Mouse (Mus musculus): ENCODE data around the gene Olfr531. TPM values are rescaled to one million over a fixed set of nuclear protein-coding genes. Genes with fewer than 3 reads are reported as not detected.

Gene Olfr531
- polyA plus RNA-seq (2016; fragmentation: Nextera tagmentation; extraction: Ambion mirVana): not detected in 2 replicates

DNA sequence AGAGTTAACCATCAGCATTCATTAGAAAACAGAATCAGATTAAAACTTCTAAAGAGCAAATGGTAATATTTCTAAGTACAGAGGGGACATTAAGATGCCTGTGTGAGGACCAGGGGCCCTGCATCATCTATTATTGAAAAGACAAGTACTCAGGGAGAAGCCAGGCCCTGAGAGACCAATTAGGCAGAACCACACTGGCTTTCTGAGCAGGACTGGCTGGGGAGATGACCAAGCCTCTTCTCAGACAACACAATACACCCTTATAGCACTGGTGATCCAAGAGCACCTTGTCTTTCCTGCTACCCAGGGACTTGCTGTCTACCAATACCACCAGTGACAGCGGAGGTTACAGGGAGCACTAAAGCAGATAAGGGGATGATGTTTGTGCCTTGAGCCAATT is at the start of gene Olfr531:
Olfr531 (minus strand) TSS at position 101 of the 400 bp plus-strand sequence.
- WGBS: 89% methylated on average over 1 of the region's 1 CpGs
- no peak within 1 kb of the TSS for H3K4me3 ChIP-seq
- no peak within 1 kb of the TSS for H3K9ac ChIP-seq
- H3K27ac ChIP-seq: no peak within 1 kb of the TSS
- H3K9me3 ChIP-seq: no peaks in the 10 kb centered on the region
- no peak within 1 kb of the TSS for H3K4me2 ChIP-seq (replicated peaks)
- no peak for ATAC-seq (ENCODE audit: insufficient number of reproducible peaks, insufficient read depth, low FRiP score, low TSS enrichment)
- H3K36me3 ChIP-seq: no peaks in the 10 kb centered on the region
- no peaks in the 10 kb centered on the region for H3K4me1 ChIP-seq
- H3K27me3 ChIP-seq: no peaks in the 10 kb centered on the region

DNA sequence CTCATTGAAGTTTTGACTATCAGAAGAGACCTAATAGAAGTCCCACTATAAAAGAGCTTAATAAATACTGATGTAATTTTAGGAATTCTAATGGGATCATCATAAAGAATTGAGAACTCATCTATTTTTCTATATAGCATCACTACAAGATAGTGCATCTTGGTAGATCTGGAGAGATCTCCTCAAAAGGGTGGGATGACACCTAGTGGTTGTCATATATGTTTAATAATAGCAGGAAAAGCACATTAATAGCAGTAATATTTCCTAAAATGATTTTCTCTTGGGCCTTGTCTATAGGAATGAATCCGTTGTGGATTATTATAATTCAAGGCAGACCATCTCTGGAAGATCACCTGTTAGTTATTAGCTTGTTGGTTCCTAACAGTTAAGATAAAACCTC is 40.4 kb upstream of the Olfr531 start:
- ATAC-seq (ENCODE audit: insufficient number of reproducible peaks, insufficient read depth, low FRiP score, low TSS enrichment): no peak
- Histone ChIP-seq H3K27ac (no peak overlapping the region), H3K9me3 (no peaks in the 10 kb centered on the region), H3K36me3 (no peaks in the 10 kb centered on the region), H3K4me1 (no peaks in the 10 kb centered on the region), H3K4me3 (no peak overlapping the region), H3K4me2 (replicated peaks) (no peak overlapping the region), H3K9ac (no peak overlapping the region), H3K27me3 (no peaks in the 10 kb centered on the region)
- WGBS: 65% methylated on average over 1 of the region's 1 CpGs

DNA sequence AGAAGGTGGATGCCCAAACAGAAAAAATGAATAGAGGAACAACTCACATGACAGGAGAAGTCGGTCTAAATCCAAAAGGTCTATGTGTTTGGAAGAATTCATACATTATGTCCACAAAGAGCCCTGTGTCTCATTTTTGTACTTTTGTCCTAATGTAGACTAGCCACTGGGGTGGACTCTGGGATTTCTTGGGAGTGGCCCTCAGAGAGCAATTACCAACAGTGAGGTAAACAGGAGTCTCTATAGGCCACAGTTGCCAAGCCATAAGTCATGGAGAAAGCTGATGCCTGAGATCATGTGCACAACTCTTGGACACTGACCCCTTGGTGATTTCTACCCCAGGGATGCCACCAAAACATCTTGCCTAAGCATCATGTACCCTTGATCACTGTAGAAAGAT is 18.8 kb upstream of the Olfr531 start, which contains the start of gene Olfr532:
Olfr532 (minus strand) TSS at position 101 of the 400 bp plus-strand sequence.
- no peak within 1 kb of the TSS for H3K27ac ChIP-seq
- no peak within 1 kb of the TSS for H3K4me2 ChIP-seq (replicated peaks)
- H3K4me1 ChIP-seq: no peaks in the 10 kb centered on the region
- H3K9ac ChIP-seq: no peak within 1 kb of the TSS
- H3K36me3 ChIP-seq: no peaks in the 10 kb centered on the region
- H3K27me3 ChIP-seq: no peaks in the 10 kb centered on the region
- no peaks in the 10 kb centered on the region for H3K9me3 ChIP-seq
- 89% methylated on average over 1 of the region's 1 CpGs for WGBS
- no peak for ATAC-seq (ENCODE audit: insufficient number of reproducible peaks, insufficient read depth, low FRiP score, low TSS enrichment)
- no peak within 1 kb of the TSS for H3K4me3 ChIP-seq

DNA sequence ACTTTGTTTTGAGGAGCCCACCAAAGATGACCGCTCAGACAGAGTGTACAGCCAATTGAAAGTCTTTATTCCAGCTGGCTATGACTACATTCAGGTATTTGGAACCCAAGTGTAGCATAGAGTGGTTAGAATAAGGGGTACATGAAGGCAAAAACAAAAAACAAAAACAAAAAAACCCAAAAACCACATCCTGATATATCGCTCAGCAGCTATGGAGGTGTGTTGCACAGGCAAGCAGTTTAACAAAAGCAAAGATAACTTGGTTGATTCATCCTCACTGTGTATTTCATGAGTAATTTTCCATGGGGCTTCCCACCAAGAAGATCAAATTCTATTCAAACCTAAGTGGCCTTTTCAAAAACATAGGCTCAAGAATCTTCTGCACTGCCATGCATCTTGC is 25.8 kb downstream of the Olfr531 start:
- Histone ChIP-seq H3K36me3 (no peaks in the 10 kb centered on the region), H3K9me3 (no peaks in the 10 kb centered on the region), H3K27me3 (no peaks in the 10 kb centered on the region), H3K4me2 (replicated peaks) (no peak overlapping the region), H3K4me3 (no peak overlapping the region), H3K9ac (no peak overlapping the region), H3K27ac (no peak overlapping the region), H3K4me1 (no peaks in the 10 kb centered on the region)
- ATAC-seq (ENCODE audit: insufficient number of reproducible peaks, insufficient read depth, low FRiP score, low TSS enrichment): no peak
- WGBS: 95% methylated on average over 2 of the region's 2 CpGs

DNA sequence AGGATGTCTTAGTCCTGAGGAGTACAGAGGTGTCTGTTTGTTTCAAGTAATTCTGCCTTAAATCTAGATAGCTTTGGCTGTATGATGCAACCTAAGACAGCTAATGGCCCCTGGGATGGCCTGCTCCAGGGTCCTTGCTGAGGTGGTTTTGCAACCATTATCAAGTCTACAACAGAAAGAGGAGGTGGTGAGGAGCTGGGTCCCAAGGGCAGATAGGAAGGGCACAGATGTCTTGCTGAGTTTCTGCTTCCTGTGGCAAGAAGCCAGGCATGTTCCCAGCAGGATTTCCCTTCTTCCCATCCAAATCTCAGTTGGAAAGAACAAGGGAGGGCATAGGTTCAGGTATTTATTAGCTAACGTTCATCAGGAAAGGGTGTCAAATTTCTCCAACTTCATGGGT is 26.5 kb downstream of the Olfr531 start, which contains the start of gene Olfr530:
Olfr530 (minus strand) TSS at position 101 of the 400 bp plus-strand sequence.
- WGBS: 24% methylated on average over 1 of the region's 1 CpGs

DNA sequence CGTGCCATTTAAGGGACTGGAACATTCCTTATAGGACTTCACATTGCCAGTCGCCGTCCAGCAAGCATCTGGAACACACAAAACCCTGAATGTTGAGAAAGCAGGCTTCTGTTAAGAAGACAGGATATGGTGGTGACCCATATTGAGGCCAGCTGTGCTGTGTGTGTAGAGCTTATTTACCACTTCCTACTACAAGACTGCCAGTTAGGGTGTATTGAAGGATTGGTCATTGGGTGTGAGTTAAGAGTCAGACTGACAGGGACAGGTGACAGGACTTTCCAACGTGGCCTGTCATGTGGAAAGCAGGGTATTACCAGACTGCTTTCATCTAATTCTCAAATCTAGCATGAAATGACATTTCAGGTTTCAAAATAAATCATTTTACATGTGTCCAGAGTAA is 28.4 kb downstream of the Olfr531 start:
- ATAC-seq (ENCODE audit: insufficient number of reproducible peaks, insufficient read depth, low FRiP score, low TSS enrichment): no peak
- no peaks in the 10 kb centered on the region for H3K36me3 ChIP-seq

More for the DNA sequence above, 26.5 kb downstream of the Olfr531 start, which contains the start of gene Olfr530:
- no peaks in the 10 kb centered on the region for H3K4me1 ChIP-seq
- no peak within 1 kb of the TSS for H3K9ac ChIP-seq
- no peak within 1 kb of the TSS for H3K4me3 ChIP-seq
- no peak within 1 kb of the TSS for H3K4me2 ChIP-seq (replicated peaks)
- H3K9me3 ChIP-seq: no peaks in the 10 kb centered on the region
- ATAC-seq (ENCODE audit: insufficient number of reproducible peaks, insufficient read depth, low FRiP score, low TSS enrichment): no peak
- H3K27me3 ChIP-seq: no peaks in the 10 kb centered on the region
- H3K27ac ChIP-seq: no peak within 1 kb of the TSS
- H3K36me3 ChIP-seq: no peaks in the 10 kb centered on the region

DNA sequence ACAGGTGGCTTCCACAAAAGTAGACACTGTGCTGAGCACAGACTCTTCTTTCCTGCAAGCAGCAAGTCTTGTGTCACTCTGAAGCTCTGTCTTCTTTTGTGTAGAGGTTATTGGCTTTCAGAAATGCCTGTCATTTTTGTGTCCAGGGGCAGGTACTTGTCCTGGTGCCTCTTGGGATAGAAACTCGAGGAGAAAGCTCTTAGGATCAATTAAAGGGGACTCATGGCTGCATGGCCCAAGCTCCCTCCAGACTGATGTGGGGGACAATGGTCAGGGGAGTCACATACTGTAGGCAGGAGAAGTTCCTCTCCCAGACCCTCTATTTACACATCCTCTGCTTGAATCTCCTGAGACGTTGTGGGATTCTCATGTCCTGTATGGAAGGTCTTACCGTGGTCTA is 41.1 kb downstream of the Olfr531 start, which contains the start of gene Olfr60:
Olfr60 (minus strand) TSS at position 101 of the 400 bp plus-strand sequence.
- H3K4me3 ChIP-seq: no peak within 1 kb of the TSS
- no peaks in the 10 kb centered on the region for H3K9me3 ChIP-seq
- no peak within 1 kb of the TSS for H3K9ac ChIP-seq
- 74% methylated on average over 3 of the region's 3 CpGs for WGBS
- no peak for ATAC-seq (ENCODE audit: insufficient number of reproducible peaks, insufficient read depth, low FRiP score, low TSS enrichment)
- no peak within 1 kb of the TSS for H3K4me2 ChIP-seq (replicated peaks)
- H3K36me3 ChIP-seq: no peaks in the 10 kb centered on the region
- H3K4me1 ChIP-seq: no peaks in the 10 kb centered on the region
- H3K27me3 ChIP-seq: no peaks in the 10 kb centered on the region
- H3K27ac ChIP-seq: no peak within 1 kb of the TSS

More for the DNA sequence above, 28.4 kb downstream of the Olfr531 start:
- Histone ChIP-seq H3K9me3 (no peaks in the 10 kb centered on the region), H3K27ac (no peak overlapping the region), H3K9ac (no peak overlapping the region), H3K4me3 (no peak overlapping the region), H3K4me1 (no peaks in the 10 kb centered on the region), H3K4me2 (replicated peaks) (no peak overlapping the region), H3K27me3 (no peaks in the 10 kb centered on the region)
- 71% methylated on average over 4 of the region's 4 CpGs for WGBS

Other genes with a start within 250 kb of the Olfr531 start
- gene Sprn, start 248.0 kb downstream of the Olfr531 start, polyA plus RNA-seq (2016; fragmentation: Nextera tagmentation; extraction: Ambion mirVana): 1.2 TPM in 2 replicates
- not detected in 2 replicates for gene Olfr522, start 238.2 kb downstream of the Olfr531 start, polyA plus RNA-seq (2016; fragmentation: Nextera tagmentation; extraction: Ambion mirVana)
- not detected in 2 replicates for gene Olfr523, start 229.7 kb downstream of the Olfr531 start, polyA plus RNA-seq (2016; fragmentation: Nextera tagmentation; extraction: Ambion mirVana)
- not detected in 2 replicates for gene Olfr524, start 197.0 kb downstream of the Olfr531 start, polyA plus RNA-seq (2016; fragmentation: Nextera tagmentation; extraction: Ambion mirVana)
- not detected in 2 replicates for gene Cd163l1, start 184.7 kb downstream of the Olfr531 start, polyA plus RNA-seq (2016; fragmentation: Nextera tagmentation; extraction: Ambion mirVana)
- not detected in 2 replicates for gene 5830411N06Rik, start 155.6 kb downstream of the Olfr531 start, polyA plus RNA-seq (2016; fragmentation: Nextera tagmentation; extraction: Ambion mirVana)
- not detected in 2 replicates for gene Olfr525, start 82.1 kb downstream of the Olfr531 start, polyA plus RNA-seq (2016; fragmentation: Nextera tagmentation; extraction: Ambion mirVana)
- not detected in 2 replicates for gene Olfr527, start 68.9 kb downstream of the Olfr531 start, polyA plus RNA-seq (2016; fragmentation: Nextera tagmentation; extraction: Ambion mirVana)
- not detected in 2 replicates for gene Olfr60, start 41.2 kb downstream of the Olfr531 start, polyA plus RNA-seq (2016; fragmentation: Nextera tagmentation; extraction: Ambion mirVana)
- 0.15 TPM in 1 of 2 replicates, not detected in the other for gene Olfr530, start 26.6 kb downstream of the Olfr531 start, polyA plus RNA-seq (2016; fragmentation: Nextera tagmentation; extraction: Ambion mirVana)
- gene Olfr532, start 18.7 kb upstream of the Olfr531 start, polyA plus RNA-seq (2016; fragmentation: Nextera tagmentation; extraction: Ambion mirVana): not detected in 2 replicates
- not detected in 2 replicates for gene Olfr533, start 60.5 kb upstream of the Olfr531 start, polyA plus RNA-seq (2016; fragmentation: Nextera tagmentation; extraction: Ambion mirVana)
- gene Olfr535, start 81.3 kb upstream of the Olfr531 start, polyA plus RNA-seq (2016; fragmentation: Nextera tagmentation; extraction: Ambion mirVana): not detected in 2 replicates
- gene Olfr536, start 104.5 kb upstream of the Olfr531 start, polyA plus RNA-seq (2016; fragmentation: Nextera tagmentation; extraction: Ambion mirVana): not detected in 2 replicates
- not detected in 2 replicates for gene Olfr538, start 165.0 kb upstream of the Olfr531 start, polyA plus RNA-seq (2016; fragmentation: Nextera tagmentation; extraction: Ambion mirVana)
- not detected in 2 replicates for gene Olfr46, start 198.4 kb upstream of the Olfr531 start, polyA plus RNA-seq (2016; fragmentation: Nextera tagmentation; extraction: Ambion mirVana)
- not detected in 2 replicates for gene Olfr61, start 226.1 kb upstream of the Olfr531 start, polyA plus RNA-seq (2016; fragmentation: Nextera tagmentation; extraction: Ambion mirVana)
- gene Olfr53, start 243.5 kb upstream of the Olfr531 start, polyA plus RNA-seq (2016; fragmentation: Nextera tagmentation; extraction: Ambion mirVana): not detected in 2 replicates

Data from embryonic facial prominence, embryonic 12.5 days (tissue).